Mouse (Mus musculus) adrenal gland, adult (tissue): Measurements from ENCODE around the gene Atp5h.
"Not testable (repeated sequence)": the region's sequence is repeated elsewhere in the genome, so short reads cannot be mapped to it uniquely, and the experiment has no call there.

Experiments used
- DNase-seq, 2 experiments: peaks; one replicate each; pipeline ENCODE4 v3.0.0; 2022 to 2023; ENCODE audit warnings: low spot score in 1 of 2; ENCODE audit not compliant: inconsistent age in 2 of 2

The Atp5h gene

GRCm38 (mm10) chr11:115419531-115420237 lies at the start of gene Atp5h, which contains the start of gene Kctd2:
TSS of gene Atp5h (minus strand) at chr11:115419962.
TSS of gene Kctd2 (plus strand) at chr11:115420128.
- DNase-seq: peak; percentile 97 to 98

GRCm38 (mm10) chr11:115467217-115467618 lies 47.5 kb upstream of the Atp5h start:
- no peak for DNase-seq

DNA sequence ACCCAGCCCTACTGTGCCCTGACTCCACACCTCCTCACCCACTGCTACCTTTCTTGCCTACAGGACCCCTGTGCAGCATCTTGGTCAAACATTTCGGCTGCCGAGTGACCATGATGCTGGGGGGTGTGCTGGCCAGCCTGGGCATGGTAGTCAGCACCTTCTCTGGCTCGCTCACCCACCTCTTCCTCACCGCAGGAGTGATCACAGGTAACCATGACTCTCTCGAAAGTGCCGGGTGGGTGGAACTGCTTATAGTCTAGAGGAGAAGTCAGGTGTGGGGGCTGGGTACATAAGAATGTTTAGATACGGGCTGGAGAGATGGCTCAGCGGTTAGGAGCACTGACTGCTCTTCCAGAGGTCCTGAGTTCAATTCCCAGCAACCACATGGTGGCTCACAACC lies 45.1 kb upstream of the Atp5h start:
- peak in 1 of 2 experiments; percentile 21 for DNase-seq

GRCm38 (mm10) chr11:115463397-115463796 lies 43.6 kb upstream of the Atp5h start:
- DNase-seq: peak in 1 of 2 experiments; percentile 70

GRCm38 (mm10) chr11:115462243-115462891 lies 42.6 kb upstream of the Atp5h start, which contains the start of gene Slc16a5:
TSS of gene Slc16a5 (plus strand) at chr11:115462474.
- peak in 1 of 2 experiments; percentile 25 for DNase-seq

DNA sequence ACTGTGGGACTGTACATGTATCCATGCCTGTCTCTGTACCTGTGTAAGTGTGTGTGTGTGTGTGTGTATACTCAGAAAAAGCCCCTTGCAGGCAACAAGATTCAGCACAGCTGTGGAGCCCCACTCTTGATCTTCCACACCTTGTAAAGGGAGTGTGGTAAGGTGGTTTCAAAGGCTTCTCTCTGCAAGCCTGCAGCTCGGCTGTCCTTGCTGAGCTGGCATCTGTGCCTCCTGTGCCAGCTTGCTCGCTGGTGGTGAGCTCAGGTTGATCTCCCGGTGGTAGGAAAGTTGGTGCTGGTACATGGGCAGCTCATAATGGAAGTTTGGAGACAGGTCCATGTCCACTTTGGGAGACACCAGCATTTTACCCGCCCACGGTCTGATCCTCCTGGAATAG lies 42.1 kb upstream of the Atp5h start:
- DNase-seq: peak in 1 of 2 experiments; percentile 27

GRCm38 (mm10) chr11:115460976-115461375 lies 41.2 kb upstream of the Atp5h start:
- DNase-seq: no peak

- DNase-seq: no peak
These were observed 37.6 kb upstream of the Atp5h start for GRCm38 (mm10) chr11:115457405-115457804.

GRCm38 (mm10) chr11:115456182-115456581 lies 36.4 kb upstream of the Atp5h start:
- DNase-seq: no peak

DNA sequence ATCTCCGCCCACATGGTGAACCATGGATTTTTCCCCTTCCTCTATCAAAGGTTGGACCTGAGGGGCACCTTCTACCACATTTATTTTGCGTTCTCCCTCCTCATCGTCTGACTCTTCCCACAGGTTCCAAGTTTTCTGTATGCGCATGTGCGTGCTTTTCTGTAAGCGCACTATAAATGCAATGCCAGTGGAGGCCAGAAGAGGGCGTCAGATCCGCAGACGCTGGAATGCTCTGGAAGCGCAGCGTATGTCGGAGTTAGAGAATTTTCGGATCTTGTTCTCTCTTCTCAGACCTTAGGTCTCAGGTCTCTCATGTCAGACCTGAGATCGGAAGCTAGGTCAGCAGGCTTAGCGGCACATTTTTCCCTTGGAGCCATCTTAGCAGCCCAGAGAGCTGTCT lies 35.9 kb upstream of the Atp5h start:
- no peak for DNase-seq

DNA sequence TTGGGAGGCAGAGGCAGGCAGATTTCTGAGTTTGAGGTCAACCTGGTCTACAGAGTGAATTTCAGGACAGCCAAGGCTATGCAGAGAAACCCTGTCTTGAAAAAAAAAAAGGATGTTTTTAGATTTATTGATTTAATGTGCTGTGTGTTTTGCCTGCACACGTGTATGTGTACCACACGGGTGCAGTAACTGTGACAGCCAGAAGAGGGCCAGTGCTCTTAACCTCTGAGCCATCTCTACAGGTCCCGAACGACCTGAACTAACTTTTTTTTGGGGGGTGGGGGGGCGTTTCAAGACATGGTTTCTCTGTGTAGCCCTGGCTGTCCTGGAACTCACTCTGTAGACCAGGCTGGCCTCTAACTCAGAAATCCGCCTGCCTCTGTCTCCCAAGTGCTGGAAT lies 35.1 kb upstream of the Atp5h start:
- not testable (repeated sequence) for DNase-seq

- peak in 1 of 2 experiments; percentile 48 for DNase-seq
These were observed 33.5 kb upstream of the Atp5h start for GRCm38 (mm10) chr11:115453306-115453705.

- DNase-seq: no peak
These were observed 32.6 kb upstream of the Atp5h start for GRCm38 (mm10) chr11:115452281-115452860.

DNA sequence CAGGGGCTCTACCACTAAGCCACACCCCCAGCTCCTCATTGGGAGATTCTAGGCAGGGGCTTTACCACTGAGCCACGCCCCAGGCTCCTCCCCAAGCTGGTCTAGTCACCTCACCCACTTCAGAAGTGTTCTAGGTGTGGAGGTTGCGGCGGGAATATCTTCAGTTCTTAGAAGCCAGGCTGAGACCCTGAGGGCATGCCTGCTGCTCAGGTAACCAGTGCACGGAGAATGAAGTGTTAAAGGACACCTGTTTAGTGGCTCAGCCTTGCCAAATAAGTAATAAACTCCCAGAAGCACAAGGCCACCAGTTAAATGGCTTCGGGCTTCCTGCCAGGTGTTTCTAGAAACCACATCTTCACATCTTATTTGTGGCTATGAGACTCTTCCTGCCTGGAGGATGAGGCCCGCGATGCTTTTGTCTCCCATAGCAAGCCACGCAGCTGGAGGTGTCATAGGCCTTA lies 32.0 kb upstream of the Atp5h start:
- peak in 1 of 2 experiments; percentile 37 for DNase-seq

DNA sequence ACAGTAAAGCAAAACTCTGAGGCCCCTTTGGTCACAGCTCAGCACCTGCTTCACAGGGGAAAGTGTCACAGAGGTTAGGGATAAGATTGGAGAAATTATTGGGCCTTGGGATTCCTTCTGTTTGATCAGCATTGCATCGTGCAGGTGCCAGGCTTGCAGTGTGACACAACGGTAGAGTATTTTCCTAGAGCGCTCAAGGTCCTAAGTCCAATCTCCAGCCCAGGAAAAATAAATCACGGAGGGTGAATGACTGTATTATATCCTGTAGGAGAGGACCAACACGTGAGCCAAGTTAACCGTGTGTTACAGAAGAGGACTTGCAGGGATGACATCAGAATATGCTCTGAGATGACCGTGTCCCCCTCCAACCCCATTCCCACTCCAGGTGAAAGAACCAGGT lies 30.4 kb upstream of the Atp5h start:
- DNase-seq: peak; percentile 52 to 83

- no peak for DNase-seq
These were observed 29.2 kb upstream of the Atp5h start for GRCm38 (mm10) chr11:115448998-115449397.

GRCm38 (mm10) chr11:115448075-115448474 lies 28.3 kb upstream of the Atp5h start:
- peak in 1 of 2 experiments; percentile 31 for DNase-seq

DNA sequence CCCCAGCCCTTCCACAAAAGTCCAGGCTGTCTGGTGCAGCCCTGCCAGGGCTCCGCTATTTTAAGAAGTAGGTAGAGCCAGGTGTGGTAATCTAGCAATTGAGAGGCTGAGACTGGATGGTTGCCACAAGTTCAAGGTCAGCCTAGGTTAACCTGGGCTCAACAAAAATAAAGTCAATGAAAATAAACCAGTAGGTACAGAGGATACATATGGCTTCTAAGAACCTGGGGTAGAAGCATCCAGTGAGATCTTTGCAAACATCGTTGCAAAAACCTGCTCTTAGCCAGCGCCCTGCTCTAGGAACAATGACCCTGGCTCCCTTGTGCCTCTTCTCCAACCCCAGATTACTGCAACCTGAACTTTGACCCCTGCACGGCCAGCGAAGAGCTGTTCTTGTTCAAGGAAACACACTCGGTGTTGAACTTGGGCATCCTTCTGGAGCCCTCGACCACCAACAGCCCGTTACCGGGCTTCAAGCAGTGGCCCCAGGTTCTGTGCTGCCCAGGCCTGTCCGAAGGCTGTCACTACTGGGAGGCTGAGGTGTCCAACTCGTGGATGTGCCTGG lies 27.6 kb upstream of the Atp5h start:
- peak in 1 of 2 experiments; percentile 44 for DNase-seq

DNA sequence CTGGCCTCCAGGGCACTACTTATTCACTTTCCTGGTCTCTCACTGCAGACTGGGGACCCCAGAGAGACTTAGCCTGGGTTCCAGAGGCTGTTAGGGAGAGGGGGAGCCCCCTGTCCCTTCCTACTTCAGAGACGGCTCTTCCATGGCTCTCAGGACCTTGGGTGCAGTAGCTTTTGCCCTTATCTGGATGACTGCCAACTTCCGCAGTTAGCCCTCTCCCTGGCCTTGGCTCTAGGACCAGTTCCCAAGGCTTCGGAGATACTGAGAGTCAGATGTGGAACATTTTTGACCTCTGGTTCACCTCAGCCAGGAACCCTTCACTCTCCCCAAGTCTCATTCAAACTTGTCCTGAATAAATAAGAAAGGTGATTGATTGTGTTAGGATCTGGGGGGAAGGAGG lies 27.1 kb upstream of the Atp5h start:
- peak; percentile 76 to 90 for DNase-seq

DNA sequence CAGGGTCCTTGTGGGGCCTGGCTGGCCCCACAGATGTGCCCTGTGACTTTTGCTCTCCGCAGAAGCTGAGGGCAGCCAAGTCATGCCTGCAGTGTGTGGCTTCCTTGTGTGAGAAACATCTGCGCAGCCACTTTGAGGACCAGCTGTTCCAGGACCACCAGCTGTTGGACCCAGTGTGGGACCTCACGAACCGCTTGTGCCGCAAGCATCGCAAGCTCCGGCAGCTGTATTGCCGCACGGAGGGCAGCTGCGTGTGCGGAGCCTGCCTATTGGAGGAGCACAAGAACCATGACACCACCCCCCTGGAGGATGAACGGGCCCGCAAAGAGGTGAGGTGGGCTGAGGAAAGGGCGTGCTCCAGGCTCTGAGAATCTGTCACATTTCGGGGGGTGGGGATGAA lies 21.7 kb upstream of the Atp5h start:
- no peak for DNase-seq

- no peak for DNase-seq
These were observed 20.3 kb upstream of the Atp5h start, which contains the start of gene Trim80 for GRCm38 (mm10) chr11:115439906-115440595. TSS of gene Trim80 (plus strand) at chr11:115440545.
